Mouse (Mus musculus): ENCODE measurements around the gene Slc39a11.

Gene Slc39a11

GRCm38 (mm10) chr11:113362617-113363016, 287.3 kb downstream of the Slc39a11 start:
- intact Hi-C loops (cut with DNase I): no loop called here

GRCm38 (mm10) chr11:113360049-113360835, 289.6 kb downstream of the Slc39a11 start:
- intact Hi-C loops (cut with DNase I): no loop called here

DNA sequence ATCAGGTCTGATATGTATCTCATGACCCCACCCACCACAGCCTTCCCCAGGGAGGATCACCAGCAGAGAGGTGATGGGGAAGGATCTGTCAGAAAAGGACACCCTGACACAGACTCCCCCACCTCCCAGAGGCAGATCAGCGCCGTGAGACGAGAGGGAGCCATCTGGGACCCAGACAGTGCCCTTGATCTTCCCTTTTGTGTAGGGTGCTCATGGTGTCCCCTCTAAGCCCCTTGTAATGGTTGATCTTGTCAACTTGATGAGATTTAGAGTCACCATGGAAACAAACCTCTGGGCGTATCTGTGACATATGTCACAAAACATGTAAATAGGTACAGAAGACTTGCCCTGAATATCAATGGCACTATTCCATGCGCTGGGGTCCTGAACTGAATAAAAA, 293.9 kb downstream of the Slc39a11 start:
- intact Hi-C loops (cut with DNase I): no loop called here

DNA sequence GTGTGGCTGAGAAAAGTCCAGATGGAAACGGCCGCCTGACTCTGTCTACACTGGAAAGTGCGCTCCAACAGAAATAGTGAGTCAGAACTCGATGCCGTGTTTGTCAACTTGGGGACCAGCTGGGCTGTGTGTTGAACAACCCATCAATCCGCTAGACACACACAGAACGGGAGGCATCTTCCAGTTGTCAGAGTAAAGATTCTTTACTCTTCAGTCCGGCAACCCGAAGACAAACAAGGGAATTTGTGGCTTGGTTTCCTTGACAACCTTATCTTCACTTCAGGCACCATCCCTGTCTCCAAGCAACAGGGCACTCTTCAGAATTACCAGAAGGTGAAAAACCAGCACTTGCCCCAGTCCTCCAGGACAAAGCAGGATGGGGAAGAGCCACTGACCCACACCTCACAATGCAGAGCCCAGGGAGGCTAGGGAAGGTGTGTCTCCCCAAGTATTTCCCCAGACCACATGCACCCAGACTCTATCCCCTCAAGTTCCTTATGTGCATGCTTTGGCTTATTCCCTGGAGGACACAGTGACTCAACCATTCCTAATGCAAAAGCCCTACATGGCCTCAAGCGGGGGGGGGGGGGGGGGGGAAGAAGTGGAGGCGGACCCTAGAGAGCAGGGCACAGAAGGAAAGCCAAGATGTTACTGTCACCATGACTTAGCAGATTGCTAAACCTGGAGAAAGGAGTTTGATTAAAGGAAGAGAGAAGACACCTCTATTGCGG, 297.6 kb downstream of the Slc39a11 start:
- intact Hi-C loops (cut with DNase I): no loop called here

DNA sequence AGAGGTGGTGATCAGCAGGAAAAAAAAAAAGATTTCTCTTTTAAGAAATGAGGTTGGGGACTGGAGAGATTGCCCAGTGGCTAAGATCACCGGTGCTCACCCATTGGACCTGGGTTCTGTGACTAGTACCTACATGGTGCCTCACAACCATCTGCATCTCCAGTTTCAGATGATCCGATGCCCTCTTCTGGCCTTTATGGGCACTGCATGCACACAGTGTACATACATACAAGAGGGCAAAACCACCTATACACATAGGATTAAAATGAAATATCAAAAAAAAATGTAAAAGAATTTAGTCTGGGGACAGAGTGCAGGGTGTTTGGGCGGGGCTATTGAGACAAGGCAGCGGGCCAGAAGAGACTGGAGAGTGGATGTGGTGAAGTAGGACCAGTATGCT, 299.3 kb downstream of the Slc39a11 start:
- intact Hi-C loops (cut with DNase I): no loop called here

- intact Hi-C loops (cut with DNase I): no loop called here
Observed at GRCm38 (mm10) chr11:113346895-113347514, 302.9 kb downstream of the Slc39a11 start.

DNA sequence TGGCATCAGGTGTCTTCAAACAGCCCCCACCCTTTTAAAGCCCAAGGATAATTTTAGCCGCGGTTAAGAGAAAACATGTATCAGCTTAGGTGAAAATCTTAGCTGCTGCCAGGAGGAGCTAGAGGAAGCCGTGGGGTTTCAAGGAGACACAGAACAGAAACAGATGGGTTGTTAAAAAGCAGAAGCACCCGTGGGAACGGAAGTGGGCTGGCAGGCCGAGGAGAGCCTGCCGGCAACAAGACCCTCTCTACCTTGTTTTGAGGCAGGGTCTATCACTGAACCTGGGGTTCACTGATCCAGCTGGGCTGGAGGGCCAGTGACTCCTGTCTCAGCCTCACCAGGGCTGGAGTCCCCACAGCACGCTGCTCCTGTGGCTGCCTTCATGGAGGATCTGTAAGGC, 310.1 kb downstream of the Slc39a11 start:
- intact Hi-C loops (cut with DNase I): no loop called here

- intact Hi-C loops (cut with DNase I): no loop called here
Observed at GRCm38 (mm10) chr11:113338581-113338980, 311.3 kb downstream of the Slc39a11 start.

DNA sequence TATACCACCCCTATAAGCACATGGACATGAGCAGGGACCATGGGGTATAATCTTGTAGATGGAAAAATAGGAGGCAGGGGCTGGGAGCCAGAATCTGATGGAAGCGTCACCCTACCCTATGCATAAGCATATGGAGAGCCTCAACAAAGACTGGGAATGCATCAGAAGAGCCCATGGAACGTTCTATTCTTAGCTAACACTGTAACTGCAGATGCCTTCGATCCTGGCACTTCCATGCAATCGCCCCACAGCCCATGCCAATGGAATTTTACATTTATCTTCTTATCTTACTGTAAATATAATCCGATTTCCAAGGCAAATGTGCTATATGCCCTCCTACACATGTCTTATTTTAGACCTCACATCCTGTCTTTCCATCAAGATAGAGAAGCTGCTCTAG, 314.2 kb downstream of the Slc39a11 start:
- intact Hi-C loops (cut with DNase I): no loop called here

DNA sequence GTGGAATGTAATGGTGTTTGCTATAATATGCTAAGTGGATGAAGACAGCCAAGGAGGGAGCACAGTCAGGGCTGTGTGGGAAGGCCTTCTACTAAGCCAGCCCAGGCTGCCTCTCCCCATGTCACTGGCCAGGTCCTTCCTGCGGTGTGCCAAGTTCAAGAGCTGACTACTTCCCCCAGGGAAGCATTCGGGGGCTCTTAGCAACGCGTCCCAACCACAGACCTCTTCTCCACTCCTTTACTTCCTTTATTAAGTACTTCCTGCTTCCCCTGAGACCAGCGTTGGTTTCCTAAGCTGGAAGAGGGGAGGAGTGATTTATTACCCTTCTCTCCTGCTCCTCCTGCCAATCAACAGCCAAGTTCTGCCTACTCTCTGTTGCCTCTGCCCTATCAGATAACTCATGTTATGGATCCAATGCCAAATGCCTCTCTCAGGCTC, 315.4 kb downstream of the Slc39a11 start:
- intact Hi-C loops (cut with DNase I): no loop called here

DNA sequence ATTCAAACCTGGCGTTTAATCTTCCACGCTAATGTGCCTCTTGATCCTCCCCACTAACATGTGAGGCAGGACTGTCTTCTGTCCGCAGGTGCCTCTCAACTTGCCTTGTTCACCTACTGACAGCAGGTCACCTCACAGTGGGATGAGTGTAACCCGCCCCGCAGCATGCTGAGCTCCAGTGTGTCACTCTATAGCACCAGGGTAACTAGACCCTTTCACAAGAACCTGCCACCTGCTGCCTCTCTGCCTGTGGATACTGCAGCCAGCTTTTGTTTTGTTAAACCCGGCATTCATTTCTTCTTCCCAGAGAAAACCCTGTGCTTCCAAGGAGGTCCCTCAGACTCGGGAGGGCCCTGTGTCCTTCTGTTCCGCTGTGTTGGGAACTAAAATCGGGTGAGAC, 316.3 kb downstream of the Slc39a11 start:
- intact Hi-C loops (cut with DNase I): no loop called here

GRCm38 (mm10) chr11:113330061-113330591, 319.8 kb downstream of the Slc39a11 start:
- intact Hi-C loops (cut with DNase I): no loop called here

DNA sequence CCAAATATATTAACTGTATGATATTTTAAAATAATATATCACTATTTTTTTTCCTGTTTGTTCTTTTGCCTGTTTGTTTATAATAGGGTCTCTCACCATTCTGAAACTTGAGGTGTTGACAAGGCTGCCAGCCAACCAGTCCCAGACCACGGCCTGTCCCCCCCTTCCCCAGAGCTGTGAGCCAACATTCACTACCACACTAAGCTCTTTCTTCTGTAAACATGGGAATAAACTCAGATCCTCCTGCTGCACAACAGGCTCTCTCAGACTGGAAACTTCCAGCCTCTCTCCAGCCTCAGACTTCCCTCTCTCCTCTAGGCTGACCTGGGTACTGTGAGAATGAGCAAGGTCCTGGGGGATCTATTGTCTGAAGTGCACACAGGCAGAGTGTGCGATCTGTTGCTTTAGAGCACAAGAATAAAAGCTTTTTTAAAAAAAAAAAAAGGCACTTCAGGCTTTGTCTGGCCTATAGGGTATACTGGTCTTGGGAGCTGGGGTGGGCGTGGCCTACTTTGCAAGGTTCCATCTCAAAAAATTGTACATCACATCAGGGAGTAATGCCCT, 322.3 kb downstream of the Slc39a11 start:
- intact Hi-C loops (cut with DNase I): no loop called here

DNA sequence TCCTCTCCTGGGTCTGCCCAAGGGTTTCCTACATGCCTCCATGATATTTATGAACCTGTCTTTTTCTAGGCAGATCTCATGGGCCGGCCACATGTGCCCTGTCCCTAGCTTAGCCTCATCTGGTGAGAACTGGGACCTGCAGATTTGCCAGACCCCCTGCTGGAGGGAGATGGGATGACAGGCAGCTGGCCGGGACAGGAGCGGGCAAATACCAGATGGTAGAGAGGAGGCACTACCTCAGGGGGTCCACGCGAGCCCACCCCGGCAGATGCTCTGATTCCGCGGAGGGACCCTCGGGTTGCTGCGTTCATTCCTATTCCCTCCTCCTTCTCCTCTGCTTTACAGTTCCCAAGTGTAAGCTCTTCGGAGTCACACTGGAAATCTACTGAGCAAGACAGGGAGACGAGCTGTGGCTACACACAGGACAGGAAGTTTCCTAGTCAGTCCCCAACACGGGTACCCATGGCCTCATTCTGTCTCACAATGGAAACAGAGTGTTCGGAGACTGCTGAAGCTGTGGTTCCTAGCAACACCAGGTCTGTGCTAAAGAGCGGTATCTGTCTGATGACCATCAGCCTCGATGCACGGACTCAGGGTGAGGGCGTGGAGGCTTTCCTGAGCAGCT, 323.4 kb downstream of the Slc39a11 start:
- intact Hi-C loops (cut with DNase I): no loop called here

- intact Hi-C loops (cut with DNase I): no loop called here
Observed at GRCm38 (mm10) chr11:113321601-113322000, 328.3 kb downstream of the Slc39a11 start.

DNA sequence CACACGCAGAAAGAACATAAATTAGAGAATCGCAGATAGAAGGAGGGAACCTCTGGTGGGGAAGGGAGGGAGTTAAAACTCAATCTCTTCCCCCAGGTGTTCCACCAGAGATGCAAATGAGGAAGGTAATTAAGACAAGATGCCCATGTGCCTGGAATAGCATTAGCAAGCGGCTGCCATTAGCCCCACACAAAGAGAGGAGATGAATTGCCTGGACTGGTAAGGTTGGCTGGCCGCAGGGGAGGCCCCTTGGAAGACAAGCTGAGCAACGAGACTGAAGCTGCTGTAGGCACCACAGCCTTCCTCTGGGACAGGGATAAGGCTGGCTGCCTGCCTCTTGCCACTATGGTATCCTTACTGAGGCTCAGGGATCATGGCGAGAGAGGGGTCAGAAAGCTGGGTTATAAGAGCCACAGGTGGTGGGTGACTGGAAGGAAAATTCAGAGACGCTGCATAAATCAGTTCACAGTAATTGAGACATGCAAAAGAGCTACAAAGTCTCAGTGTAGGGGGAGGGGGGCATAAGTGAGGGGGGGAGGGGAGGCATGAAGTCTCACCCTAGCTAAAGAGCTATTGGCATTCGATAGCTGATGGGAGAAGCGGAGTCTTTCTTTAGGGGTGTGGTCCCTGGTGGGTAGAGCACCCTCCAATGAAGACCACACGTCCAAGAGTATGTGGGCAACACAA, 340.5 kb downstream of the Slc39a11 start:
- intact Hi-C loops (cut with DNase I): no loop called here

GRCm38 (mm10) chr11:113308256-113308941, 341.5 kb downstream of the Slc39a11 start:
- intact Hi-C loops (cut with DNase I): no loop called here

DNA sequence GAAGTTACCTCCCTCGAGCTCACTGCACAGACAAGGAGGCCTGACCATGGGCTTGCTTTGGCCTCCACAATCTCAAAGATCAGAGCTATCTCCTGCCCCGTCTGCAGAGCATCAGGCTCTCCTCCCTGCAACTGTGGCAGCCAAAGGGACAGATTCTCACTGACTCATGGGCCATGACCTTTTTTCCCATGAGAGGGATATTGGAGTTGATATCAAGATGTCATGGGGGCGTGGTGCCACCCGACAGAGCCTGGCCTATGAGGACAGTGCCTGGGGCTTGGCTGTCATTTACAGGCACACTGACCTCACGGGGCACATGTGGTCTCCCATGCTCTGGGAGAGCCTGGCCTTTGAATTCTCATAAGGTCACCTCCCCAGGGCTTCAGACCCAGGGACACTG, 346.7 kb downstream of the Slc39a11 start:
- intact Hi-C loops (cut with DNase I): no loop called here

GRCm38 (mm10) chr11:113299492-113299891, 350.4 kb downstream of the Slc39a11 start:
- intact Hi-C loops (cut with DNase I): loop anchor here (5.0 kb wide), 3 partner anchors 113 to 333 kb away; partner anchors contain the start of gene Sstr2

DNA sequence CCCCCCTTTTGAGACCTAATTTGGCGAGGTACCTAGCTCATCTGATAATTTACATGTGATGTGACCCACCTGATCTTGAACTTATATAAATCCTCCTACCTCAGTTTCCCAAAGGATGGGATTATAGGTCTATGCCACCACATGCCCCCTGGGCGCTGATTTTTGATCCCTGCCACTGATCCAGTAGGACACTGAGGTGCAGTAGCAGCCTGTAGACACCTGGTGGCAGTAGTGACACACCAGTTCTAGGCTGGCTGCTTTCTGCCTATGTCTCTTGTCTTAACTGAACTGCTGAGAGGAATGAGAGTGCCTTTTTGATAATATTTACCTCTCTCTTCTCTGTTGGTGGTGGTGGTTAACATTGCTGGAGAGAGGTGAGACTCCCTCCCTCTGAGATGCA, 352.1 kb downstream of the Slc39a11 start:
- intact Hi-C loops (cut with DNase I): loop anchor here (2.0 to 5.0 kb wide), 4 partner anchors 115 to 335 kb away; partner anchors contain the start of gene Sstr2

Data from adrenal gland (tissue).